Mouse (Mus musculus) lung, embryonic 15.5 days (tissue): ENCODE data around the gene Klhl42. TPM values are rescaled to one million over a fixed set of nuclear protein-coding genes. Genes with fewer than 3 reads are reported as not detected.

ENCODE experiments used
- ATAC-seq: fragments of 200-750 bp; cut with Nextera tagmentation; 2 replicates; pipeline ENCODE4 v1.8.0; 2017; ENCODE audit warnings: moderate number of reproducible peaks, borderline replicate concordance; ENCODE audit not compliant: low FRiP score, low TSS enrichment; ENCODE audit errors: extremely low read depth
- H3K27ac ChIP-seq: fragments of 300-500 bp; sonication (generic); 2 replicates; pipeline ENCODE4 v1.5.1; 2015; ENCODE audit warnings: moderate library complexity, mild to moderate bottlenecking, inconsistent platforms
- H3K27me3 ChIP-seq: fragments of 300-500 bp; sonication (generic); 2 replicates; pipeline ENCODE4 v1.6.1; 2015; ENCODE audit warnings: inconsistent platforms
- H3K36me3 ChIP-seq: fragments of 300-500 bp; sonication (generic); 2 replicates; pipeline ENCODE4 v1.6.1; 2015; ENCODE audit warnings: inconsistent platforms
- H3K4me1 ChIP-seq: fragments of 300-500 bp; sonication (generic); 2 replicates; pipeline ENCODE4 v1.6.1; 2015; ENCODE audit warnings: inconsistent platforms
- H3K4me2 ChIP-seq: fragments of 300-500 bp; sonication (generic); 2 replicates; pipeline ENCODE4 v1.6.1; 2015; ENCODE audit warnings: inconsistent platforms, mild to moderate bottlenecking, moderate library complexity
- H3K4me3 ChIP-seq: fragments of 300-500 bp; sonication (generic); 2 replicates; pipeline ENCODE4 v1.5.1; 2015; ENCODE audit warnings: mild to moderate bottlenecking, inconsistent platforms
- H3K9ac ChIP-seq: fragments of 300-500 bp; sonication (generic); 2 replicates; pipeline ENCODE4 v1.6.1; 2015; ENCODE audit warnings: inconsistent platforms
- H3K9me3 ChIP-seq: fragments of 300-500 bp; sonication (generic); 2 replicates; pipeline ENCODE4 v1.6.1; 2016; ENCODE audit warnings: inconsistent platforms
- WGBS: fragments of 180-500 bp; shearing (Covaris S2); methylation state at CpG from one replicate; pipeline ENCODE4 v1.1.7; 2015; 5-methylcytosine and 5-hydroxymethylcytosine counted together
- polyA plus RNA-seq: library from polyadenylated mRNA; unstranded; fragments of >200 nt; fragmentation: Nextera tagmentation; extraction: Ambion mirVana; gene quantifications from 2 replicates; pipeline ENCODE4 v1.2.1, GENCODE M21; 2015

Gene Klhl42
- polyA plus RNA-seq, 1 experiment from 2014 or later: 8.4 TPM

DNA sequence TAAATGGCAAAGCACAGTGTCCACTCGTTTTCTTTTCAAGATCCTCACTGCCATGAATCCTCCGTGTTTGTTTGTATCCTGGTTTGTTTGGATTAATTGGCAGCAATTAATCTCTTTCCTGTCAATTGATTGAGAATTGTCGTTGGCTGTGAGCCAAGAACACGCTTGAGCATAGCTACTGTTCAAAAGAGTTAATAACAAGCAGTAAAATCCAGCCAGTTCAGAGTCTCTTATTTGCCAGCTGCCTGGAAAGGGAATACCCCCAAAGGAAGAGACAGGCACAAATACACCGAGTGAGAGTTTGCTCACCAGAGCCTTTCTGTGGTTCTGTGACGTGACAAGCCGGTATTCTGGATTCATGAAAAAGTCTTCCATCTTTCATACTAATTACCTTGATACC, 29.1 kb upstream of the Klhl42 start:
- Histone ChIP-seq H3K9me3 (no peaks in the 10 kb centered on the region), H3K4me3 (no peak overlapping the region), H3K36me3 (peaks cover 33% of the 10 kb centered on the region), H3K27ac (no peak overlapping the region), H3K4me1 (no peaks in the 10 kb centered on the region), H3K27me3 (no peaks in the 10 kb centered on the region), H3K9ac (no peak overlapping the region), H3K4me2 (no peak overlapping the region)
- ATAC-seq: no peak
- 68% methylated on average over 7 of the region's 7 CpGs for WGBS

DNA sequence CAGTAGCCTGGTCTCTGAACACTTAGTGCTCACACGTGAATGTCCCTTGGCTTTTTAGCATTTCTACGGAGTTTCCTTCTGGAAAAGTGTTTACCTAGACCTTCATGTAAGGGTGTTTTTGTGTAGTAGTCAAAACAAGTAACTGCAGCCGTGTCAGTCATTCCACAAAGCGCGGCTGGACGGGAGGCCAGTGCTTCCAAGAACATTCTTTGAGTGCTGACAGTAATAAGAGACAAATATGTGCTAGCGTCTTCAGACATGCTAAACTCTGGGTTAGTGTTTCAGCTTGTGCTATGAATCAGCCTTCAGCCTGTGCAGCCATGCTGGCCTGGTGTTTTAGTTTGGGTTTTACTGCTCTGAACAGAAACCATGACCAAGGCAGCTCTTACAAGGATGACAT, 28.5 kb upstream of the Klhl42 start:
- Histone ChIP-seq H3K27me3 (no peaks in the 10 kb centered on the region), H3K4me3 (no peak overlapping the region), H3K27ac (no peak overlapping the region), H3K36me3 (peaks cover 30% of the 10 kb centered on the region), H3K9ac (no peak overlapping the region), H3K4me2 (no peak overlapping the region), H3K9me3 (no peaks in the 10 kb centered on the region), H3K4me1 (no peaks in the 10 kb centered on the region)
- ATAC-seq: no peak
- WGBS: 82% methylated on average over 7 of the region's 7 CpGs

DNA sequence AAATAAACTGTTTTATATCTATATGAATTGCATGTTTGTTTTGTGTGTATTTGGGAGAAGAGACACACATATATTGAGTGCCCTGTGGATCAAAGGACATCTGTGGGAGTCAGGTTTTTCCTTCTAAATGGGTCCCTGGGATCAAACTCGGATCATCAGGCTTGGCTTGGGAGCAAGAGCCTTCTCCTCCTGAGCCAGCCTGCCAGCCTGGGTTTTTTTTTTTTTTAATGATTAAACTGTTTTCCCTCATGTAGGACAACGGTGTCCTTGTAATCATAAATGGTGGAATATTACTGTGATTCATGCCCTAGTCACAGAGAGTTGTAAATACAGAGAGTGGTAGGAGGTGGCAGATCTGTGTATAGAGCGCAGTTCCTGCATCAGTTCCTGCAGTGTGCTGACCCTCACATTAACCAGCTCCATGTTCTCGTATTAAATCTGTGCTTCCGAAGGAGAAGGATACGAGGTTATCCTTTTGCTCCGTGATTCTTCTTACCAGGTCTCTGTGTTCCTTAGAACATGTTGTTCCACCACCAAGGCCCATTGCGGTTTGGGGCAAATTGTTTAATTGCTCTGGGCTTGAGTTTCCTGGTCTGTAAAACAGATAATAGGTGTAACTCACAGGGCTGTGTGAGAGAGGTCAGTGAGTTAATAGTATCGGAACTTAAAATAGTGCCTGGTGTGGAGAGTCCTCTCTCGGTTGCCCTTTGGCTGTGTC, 26.8 kb upstream of the Klhl42 start:
- Histone ChIP-seq H3K27ac (no peak overlapping the region), H3K4me2 (no peak overlapping the region), H3K9ac (no peak overlapping the region), H3K9me3 (no peaks in the 10 kb centered on the region), H3K4me1 (no peaks in the 10 kb centered on the region), H3K4me3 (no peak overlapping the region), H3K27me3 (no peaks in the 10 kb centered on the region), H3K36me3 (peaks cover 30% of the 10 kb centered on the region)
- ATAC-seq: no peak
- 84% methylated on average over 10 of the region's 10 CpGs for WGBS

DNA sequence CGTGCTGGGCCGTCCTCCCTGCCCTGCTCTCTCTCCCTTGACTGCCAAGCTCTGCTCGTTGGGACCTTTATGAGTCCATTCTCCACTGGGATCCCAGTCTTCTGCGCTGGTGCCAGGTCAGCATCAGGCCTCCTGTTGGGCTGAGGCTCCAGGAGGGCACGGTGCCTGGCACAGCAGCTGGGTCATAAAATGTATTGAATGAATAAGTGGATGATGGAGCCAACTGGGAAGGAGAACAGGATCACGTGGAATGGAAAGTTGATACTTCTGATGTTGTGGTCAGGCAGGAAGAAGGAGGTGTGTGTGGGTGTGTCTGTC, 26.3 kb upstream of the Klhl42 start:
- no peak for ATAC-seq
- H3K27me3 ChIP-seq: no peaks in the 10 kb centered on the region
- peaks cover 30% of the 10 kb centered on the region for H3K36me3 ChIP-seq
- no peak overlapping the region for H3K9ac ChIP-seq
- no peaks in the 10 kb centered on the region for H3K9me3 ChIP-seq
- H3K27ac ChIP-seq: no peak overlapping the region
- H3K4me3 ChIP-seq: no peak overlapping the region
- H3K4me2 ChIP-seq: no peak overlapping the region
- 90% methylated on average over 6 of the region's 6 CpGs for WGBS
- H3K4me1 ChIP-seq: no peaks in the 10 kb centered on the region

DNA sequence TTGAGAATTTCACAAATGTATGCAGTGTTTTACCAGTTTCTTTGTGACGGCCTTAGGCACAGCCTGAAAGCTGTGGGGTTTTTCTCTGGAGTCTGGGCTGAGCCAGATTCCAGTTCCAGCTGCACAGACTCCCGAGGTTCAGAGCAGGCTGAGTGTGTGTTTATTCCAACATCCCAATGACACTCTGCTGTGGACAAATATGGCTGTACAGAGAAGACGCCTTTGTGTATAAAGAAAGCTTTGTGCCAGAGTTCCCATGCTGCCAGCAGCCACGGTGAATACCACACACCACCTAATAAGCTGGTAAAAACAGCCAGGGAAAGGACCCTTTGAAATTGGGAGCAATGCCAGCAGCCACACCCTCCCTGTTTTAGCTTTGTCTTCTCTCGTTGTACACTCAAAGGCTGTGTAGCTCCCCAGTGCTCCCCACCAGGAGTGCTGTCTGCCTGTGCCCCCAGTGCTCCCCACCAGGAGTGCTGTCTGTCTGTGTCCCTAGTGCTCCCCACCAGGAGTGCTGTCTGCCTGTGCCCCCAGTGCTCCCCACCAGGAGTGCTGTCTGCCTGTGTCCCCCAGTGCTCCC, 15.3 kb upstream of the Klhl42 start:
- 24% methylated on average over 5 of the region's 5 CpGs for WGBS
- H3K9ac ChIP-seq: no peak overlapping the region
- peaks cover 3% of the 10 kb centered on the region; the same call in 1 of the 2 replicates for H3K4me1 ChIP-seq
- H3K4me3 ChIP-seq: no peak overlapping the region
- no peak overlapping the region for H3K4me2 ChIP-seq
- H3K9me3 ChIP-seq: no peaks in the 10 kb centered on the region
- peak; percentile 95 for ATAC-seq
- H3K27me3 ChIP-seq: no peaks in the 10 kb centered on the region
- H3K27ac ChIP-seq: peak overlapping the region; percentile 82
- H3K36me3 ChIP-seq: peaks cover 19% of the 10 kb centered on the region

DNA sequence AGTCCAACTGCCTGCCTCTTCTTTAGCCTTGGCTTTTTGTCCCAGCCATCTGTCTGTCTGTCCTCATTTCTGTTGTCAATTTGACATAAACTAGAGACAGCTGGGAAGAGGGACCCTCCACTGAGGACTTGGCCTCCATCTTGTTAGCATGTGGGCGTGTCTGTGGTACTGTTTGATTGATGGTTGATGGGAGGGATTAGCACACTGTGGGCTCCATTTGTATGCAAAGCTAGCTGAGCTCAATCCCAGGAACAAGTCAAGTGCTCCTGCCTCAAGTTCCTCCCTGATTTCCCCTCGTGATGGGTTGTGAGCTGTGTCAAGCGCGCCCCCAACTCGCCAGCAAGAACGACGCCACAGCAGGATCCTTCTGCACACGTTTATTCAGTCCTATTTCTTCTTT, 14.3 kb upstream of the Klhl42 start:
- H3K4me1 ChIP-seq: peaks cover 3% of the 10 kb centered on the region; the same call in 1 of the 2 replicates
- no peak overlapping the region for H3K9ac ChIP-seq
- no peaks in the 10 kb centered on the region for H3K27me3 ChIP-seq
- no peaks in the 10 kb centered on the region for H3K9me3 ChIP-seq
- WGBS: 83% methylated on average over 8 of the region's 8 CpGs
- H3K4me2 ChIP-seq: no peak overlapping the region
- ATAC-seq: no peak
- H3K27ac ChIP-seq: no peak overlapping the region
- no peak overlapping the region for H3K4me3 ChIP-seq
- H3K36me3 ChIP-seq: 0 out of 2 replicates have a peak, but pooled peaks cover 9% of the 10 kb centered on the region

DNA sequence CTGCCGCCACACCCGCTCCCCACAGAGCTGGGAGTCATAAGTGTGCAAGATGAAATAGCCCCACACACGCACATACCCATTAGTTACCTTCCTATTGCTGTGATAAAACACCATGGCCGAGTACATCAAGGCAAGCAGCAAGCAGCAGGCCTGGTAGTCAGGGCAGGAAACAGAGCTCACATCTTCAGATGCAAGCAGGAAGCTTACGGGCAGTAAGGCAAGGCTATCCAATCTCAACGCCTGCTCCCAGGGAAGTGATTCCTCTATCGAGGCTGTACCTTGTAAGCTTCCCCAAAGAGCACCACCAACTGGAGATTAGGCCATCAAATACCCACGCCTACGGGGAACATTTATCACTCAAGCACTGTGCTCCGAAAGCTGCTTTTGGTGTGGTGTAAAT, 11.3 kb upstream of the Klhl42 start:
- 86% methylated on average over 10 of the region's 10 CpGs for WGBS
- H3K4me3 ChIP-seq: no peak overlapping the region
- H3K9me3 ChIP-seq: no peaks in the 10 kb centered on the region
- H3K27ac ChIP-seq: no peak overlapping the region
- 0 out of 2 replicates have a peak, but pooled peaks cover 2% of the 10 kb centered on the region for H3K36me3 ChIP-seq
- no peaks in the 10 kb centered on the region for H3K27me3 ChIP-seq
- peaks cover 3% of the 10 kb centered on the region; the same call in 1 of the 2 replicates for H3K4me1 ChIP-seq
- H3K9ac ChIP-seq: no peak overlapping the region
- H3K4me2 ChIP-seq: no peak overlapping the region
- no peak for ATAC-seq

DNA sequence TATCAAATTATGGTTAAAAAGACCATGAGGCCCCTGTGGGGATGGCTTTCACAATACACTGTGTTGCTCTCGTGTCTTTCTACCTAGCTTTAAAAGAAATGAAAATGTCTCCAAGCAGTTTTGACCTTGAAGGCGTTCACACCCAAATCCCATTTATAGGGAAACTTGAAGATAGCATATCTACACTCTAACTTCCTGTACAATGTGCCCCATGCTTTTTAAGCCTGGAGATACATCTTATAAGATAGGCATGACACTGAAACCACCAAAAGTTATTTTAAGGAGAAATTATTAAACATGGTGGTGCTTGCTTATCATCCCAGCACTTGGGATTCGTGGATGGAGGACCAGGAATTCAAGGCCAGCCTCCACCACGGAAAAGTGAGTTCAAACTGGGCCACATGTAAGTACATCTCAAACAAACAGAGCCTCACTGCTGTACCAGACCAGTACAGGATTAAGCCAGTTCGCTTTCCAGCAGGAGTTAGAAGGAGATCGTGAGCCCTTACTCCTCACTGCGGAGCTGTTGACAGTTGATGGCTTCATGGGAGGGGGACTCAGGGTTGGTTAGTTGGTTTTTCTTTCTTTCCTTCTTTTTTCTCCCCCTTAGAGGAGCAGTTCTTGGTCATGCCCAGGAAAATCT, 5.7 kb upstream of the Klhl42 start:
- peaks cover 11% of the 10 kb centered on the region for H3K4me1 ChIP-seq
- H3K9me3 ChIP-seq: no peaks in the 10 kb centered on the region
- no peaks in the 10 kb centered on the region for H3K36me3 ChIP-seq
- no peaks in the 10 kb centered on the region for H3K27me3 ChIP-seq
- H3K27ac ChIP-seq: no peak overlapping the region
- no peak overlapping the region for H3K4me2 ChIP-seq
- no peak for ATAC-seq
- no peak overlapping the region for H3K9ac ChIP-seq
- H3K4me3 ChIP-seq: no peak overlapping the region
- 62% methylated on average over 7 of the region's 7 CpGs for WGBS

DNA sequence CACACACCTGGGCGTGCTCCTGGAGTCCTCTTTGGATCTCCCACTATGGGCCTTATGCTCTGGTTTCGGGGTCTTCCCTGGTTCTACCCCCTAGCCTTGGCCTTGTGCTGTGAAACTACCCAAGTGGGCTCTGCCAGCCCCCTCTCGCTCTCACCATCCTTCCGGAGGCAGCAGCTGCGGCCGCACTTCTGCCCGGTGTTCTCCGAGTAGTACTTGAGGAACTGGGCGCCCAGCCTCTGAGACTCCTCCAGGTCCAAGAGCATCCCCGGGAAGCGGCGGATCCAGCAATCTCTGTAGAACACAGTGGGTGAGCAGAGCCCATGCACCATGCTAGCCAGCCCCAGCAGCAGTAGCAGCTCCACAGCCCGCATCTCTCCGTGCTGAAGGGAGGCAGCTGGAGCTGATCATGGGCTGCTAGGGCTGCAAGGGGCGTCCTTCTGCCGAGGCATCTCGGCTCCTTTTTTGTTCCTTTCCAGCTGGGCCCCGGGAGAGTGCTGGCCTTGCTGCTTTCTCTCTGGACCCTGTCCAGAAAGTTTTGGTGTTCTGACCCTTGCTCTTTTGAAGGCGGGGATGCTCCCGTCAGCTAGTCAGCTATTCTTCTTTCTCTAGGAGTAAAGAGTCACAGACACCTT, 4.5 kb upstream of the Klhl42 start, which contains the start of gene Mansc4:
Mansc4 (minus strand) TSS at position 439 of the 632 bp plus-strand sequence.
- H3K27me3 ChIP-seq: no peaks in the 10 kb centered on the region
- H3K36me3 ChIP-seq: no peaks in the 10 kb centered on the region
- peaks cover 11% of the 10 kb centered on the region for H3K4me1 ChIP-seq
- peak within 1 kb of the TSS; percentile 48 for H3K4me2 ChIP-seq
- WGBS: 6% methylated on average over 20 of the region's 20 CpGs
- peak within 1 kb of the TSS; percentile 26 for H3K4me3 ChIP-seq
- H3K9me3 ChIP-seq: no peaks in the 10 kb centered on the region
- peak; percentile 75; the same call in 1 of the 2 replicates for ATAC-seq
- H3K9ac ChIP-seq: 0 out of 2 replicates have a peak within 1 kb of the TSS, but pooled peaks have one; percentile 10
- peak within 1 kb of the TSS; percentile 64 for H3K27ac ChIP-seq

DNA sequence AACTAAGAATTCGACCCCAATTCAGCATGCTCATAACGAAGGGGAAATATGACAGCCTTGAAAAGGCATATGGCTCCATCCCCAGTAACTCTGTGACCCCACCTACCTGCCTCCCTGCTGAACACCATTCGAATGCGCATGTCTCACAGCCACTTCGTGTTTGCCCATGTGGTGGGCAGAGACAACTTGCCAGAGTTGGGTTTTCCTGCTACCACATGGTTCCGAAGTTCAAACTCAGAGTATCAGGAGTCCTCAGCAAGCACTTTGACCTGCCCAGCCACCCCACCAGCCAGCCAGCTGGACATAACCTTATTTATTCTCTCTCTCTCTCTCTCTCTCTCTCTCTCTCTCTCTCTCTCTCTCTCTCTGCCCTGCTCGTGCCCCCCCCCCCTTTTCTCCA, 3.4 kb upstream of the Klhl42 start:
- peaks cover 18% of the 10 kb centered on the region for H3K4me1 ChIP-seq
- no peaks in the 10 kb centered on the region for H3K27me3 ChIP-seq
- no peak for ATAC-seq
- H3K9ac ChIP-seq: no peak overlapping the region
- no peak overlapping the region for H3K27ac ChIP-seq
- no peak overlapping the region for H3K4me3 ChIP-seq
- WGBS: 57% methylated on average over 6 of the region's 7 CpGs
- H3K36me3 ChIP-seq: no peaks in the 10 kb centered on the region
- no peaks in the 10 kb centered on the region for H3K9me3 ChIP-seq
- H3K4me2 ChIP-seq: no peak overlapping the region

DNA sequence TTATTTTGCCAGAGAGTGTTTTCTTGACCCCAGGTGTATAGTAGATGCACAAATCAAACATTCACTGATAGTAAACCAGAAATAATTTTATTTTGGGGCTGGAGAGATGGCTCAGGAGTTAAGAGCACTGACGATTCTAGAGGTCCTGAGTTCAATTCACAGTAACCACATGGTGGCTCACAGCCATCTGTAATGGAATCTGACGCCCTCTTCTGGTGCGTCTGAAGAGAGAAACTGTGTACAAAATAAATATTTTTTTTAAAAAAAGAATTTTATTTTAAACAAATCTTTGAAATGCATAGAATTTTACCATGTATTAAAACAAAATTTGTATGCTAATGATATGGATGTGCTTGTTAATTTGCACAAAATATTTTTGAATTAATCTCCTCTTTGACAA, 2.7 kb upstream of the Klhl42 start:
- no peak for ATAC-seq
- Histone ChIP-seq H3K4me3 (no peak overlapping the region), H3K27ac (no peak overlapping the region), H3K4me2 (no peak overlapping the region), H3K27me3 (no peaks in the 10 kb centered on the region), H3K9ac (no peak overlapping the region), H3K4me1 (peaks cover 24% of the 10 kb centered on the region), H3K9me3 (no peaks in the 10 kb centered on the region), H3K36me3 (no peaks in the 10 kb centered on the region)
- WGBS: 74% methylated on average over 3 of the region's 3 CpGs

DNA sequence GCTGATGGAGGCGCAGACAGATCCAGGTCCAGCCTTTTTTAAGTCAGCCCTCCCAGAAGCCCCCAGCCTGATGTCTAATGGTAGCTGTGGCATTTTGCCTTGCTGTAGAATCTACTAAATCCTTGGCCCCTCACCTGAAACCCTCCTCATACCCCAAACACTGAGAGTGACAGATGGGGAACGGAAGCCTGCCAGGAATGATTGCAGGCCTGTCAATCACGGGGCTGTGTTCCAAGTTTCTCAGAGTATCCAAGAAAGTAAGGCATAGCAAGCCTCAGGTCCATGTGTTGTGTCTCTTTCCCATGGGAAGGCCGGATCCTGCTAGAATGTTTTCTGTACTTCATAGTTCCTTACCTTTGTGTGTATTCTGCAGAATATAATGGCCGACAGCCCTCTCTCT, 988 bp upstream of the Klhl42 start:
- H3K4me1 ChIP-seq: peaks cover 32% of the 10 kb centered on the region
- H3K36me3 ChIP-seq: 0 out of 2 replicates have a peak, but pooled peaks cover 5% of the 10 kb centered on the region
- H3K27me3 ChIP-seq: no peaks in the 10 kb centered on the region
- no peak for ATAC-seq
- H3K9ac ChIP-seq: no peak overlapping the region
- no peak overlapping the region; the same call in 1 of the 2 replicates for H3K4me3 ChIP-seq
- WGBS: 76% methylated on average over 5 of the region's 5 CpGs
- no peak overlapping the region for H3K27ac ChIP-seq
- no peaks in the 10 kb centered on the region for H3K9me3 ChIP-seq
- peak overlapping the region; percentile 96; the same call in 1 of the 2 replicates for H3K4me2 ChIP-seq
